Mouse (Mus musculus) kidney, postnatal 14 days (tissue): ENCODE measurements around the gene Macrod2.

ENCODE experiments used
- DNase-seq: peaks from one replicate; pipeline ENCODE4 v3.0.0; 2022; ENCODE audit warnings: mixed read lengths

The Macrod2 gene

DNA sequence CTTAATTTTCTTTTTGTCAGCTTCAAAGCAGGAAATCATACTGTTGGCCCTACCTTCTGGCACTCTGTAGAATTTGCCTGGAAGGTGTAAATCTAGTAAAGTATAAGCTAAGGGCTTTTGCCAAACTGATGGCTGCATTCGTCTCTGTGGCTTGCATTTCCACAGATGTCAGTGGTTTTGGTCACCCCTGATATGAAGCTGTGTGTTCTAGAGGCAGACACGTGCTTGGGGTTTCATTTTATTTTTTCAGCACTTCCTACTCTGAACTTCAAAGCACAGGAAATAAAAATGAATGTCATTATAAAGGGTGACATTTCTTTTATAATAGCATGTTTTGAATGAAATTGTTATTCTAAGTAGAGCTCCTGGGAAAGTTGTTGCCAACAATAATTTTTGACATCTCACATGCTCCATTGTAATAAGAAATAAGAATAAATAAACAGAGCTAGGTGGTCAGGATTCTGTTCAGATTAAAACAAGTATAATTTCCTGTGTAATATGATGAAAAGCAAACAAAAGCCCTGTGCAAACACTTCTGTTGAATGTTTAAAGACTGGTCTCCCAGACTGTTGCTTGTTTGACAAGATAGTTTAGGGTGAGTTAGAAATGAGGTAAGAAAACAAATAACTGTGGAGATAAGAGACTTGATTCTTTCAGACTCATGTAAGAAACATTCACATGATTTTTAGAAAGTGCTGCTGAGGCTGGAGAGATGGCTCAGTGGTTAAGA, 424.4 kb downstream of the Macrod2 start:
- no peak for DNase-seq

DNA sequence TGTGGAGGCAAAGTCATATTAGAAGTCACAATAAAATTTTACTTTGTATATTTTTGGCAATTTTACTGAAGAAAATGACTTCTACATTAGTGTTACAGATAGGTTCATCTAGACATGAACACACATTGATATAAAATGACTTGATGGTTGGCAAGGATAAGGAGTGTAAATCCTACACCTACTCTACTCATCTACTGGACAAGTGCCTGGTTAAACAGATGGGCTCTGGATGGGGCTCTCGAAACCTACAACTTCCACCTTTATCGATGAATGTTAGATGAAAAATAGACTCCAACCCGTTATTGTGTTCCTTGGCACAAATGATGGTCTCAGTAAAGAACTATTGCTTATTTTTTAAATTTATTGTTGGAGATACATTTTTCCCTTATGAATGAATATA, 427.3 kb downstream of the Macrod2 start:
- DNase-seq, result no peak

DNA sequence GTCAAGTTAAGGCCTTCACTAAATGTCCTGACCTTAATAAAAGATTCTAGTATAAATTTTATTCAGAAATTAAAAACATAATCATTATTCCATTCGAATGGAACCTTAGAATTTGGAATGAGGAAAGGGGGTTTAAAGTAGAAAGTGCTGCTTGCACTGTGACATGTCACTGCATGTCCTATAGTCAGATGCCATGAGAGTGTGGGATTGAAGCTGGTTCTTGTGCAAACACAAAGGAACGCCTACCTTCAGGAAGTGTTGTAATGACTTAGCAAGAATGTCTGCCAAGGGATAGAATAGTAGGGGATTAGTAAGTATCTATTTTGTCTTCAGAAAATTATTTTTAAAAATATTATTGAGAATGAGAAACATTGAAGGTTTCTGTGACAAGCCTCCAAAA, 431.1 kb downstream of the Macrod2 start:
- DNase-seq, result no peak

DNA sequence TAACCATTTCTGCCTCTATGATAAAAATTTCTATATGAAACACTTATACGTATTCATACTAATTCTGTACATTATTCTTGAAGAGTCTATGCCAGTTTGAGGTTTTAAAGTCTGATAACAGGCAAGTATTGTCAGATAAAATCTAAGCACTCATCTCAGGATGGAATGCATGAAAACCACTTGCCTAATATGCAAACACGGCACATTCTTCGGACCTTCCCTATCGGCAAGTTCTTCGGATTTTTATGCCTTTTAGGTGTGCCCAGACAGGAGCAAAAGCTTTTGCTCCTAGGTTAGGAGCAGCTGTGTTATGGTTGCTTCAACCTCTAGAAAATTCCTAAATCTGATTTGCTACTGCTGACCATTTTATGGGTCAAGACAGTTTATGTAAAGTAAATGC, 433.8 kb downstream of the Macrod2 start:
- DNase-seq, result no peak

DNA sequence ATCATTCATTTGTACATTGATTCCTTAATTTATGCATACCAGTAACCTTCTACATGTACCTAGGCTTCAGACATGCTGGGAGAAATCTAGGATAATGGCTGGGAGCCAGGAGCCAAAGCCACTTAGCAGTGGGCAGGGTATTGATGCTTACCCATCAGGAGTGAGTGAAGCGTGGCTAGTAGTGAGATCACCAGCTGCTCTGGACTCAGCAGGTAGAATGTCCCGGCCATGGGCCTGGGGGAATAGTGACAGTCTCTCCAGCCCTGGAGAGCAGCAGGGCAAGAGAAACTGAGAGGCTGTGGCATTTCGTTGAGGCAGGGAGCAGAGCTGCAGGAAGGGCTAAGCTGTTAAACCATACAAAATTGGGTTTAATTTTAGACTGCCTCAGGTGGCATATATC, 435.0 kb downstream of the Macrod2 start:
- DNase-seq, result no peak

DNA sequence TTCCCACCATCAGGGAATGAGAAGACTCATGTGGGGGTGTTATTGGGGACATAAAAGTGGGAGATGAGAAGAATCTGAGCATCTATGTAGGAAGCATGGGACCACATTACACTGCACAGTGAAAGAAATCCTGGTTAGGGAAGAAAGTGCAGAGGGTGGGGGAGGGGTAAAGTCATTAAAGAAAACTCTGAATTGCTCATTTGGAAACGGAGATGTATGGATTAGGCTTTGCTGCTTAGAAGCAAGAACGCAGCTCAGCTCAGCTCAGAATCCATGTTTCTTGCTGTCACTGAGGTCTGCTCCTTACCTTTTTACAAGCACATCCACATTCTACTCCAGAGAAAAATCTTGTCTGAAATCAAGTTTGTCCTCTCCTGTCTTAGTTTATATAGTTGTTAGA, 444.3 kb downstream of the Macrod2 start:
- DNase-seq, result no peak

DNA sequence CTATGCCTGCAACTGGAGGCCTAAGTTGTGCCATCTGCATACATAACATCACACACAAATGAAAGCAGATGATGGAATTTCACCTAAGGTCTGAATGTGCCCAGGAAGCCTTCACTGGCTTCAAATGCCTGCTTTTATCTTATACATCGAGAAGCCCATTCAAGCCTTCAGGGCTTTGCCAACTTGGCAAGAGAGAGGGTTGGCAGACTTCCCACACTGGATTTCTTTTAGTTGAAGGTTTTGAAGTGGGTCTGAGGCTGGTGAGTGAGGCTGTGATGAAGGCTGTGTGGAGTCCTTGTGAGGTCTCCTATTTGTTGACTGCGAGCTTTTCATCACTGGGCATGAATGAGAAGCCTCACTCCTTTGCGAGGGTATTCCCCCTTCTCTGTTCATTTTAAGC, 444.8 kb downstream of the Macrod2 start:
- peak; percentile 34 for DNase-seq

DNA sequence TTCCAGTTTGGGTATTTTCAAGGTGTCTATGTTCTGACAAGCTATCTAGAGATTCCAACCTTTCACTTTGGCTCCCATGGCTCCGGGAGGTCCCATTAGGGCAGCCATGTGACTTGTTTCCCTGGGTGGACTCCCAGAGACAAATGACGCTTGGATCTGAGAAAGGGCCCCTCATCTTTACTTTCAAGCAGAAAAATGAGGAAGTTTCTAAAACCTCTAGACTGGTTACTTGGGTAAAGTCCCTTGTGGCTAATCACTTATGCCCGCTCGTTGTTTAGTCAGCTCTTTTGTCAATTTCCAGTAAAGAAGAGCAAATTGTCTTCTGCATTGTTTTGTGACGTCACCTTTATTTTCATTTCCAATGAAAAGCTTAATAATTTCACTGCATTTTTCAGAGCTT, 448.9 kb downstream of the Macrod2 start:
- DNase-seq, result no peak

DNA sequence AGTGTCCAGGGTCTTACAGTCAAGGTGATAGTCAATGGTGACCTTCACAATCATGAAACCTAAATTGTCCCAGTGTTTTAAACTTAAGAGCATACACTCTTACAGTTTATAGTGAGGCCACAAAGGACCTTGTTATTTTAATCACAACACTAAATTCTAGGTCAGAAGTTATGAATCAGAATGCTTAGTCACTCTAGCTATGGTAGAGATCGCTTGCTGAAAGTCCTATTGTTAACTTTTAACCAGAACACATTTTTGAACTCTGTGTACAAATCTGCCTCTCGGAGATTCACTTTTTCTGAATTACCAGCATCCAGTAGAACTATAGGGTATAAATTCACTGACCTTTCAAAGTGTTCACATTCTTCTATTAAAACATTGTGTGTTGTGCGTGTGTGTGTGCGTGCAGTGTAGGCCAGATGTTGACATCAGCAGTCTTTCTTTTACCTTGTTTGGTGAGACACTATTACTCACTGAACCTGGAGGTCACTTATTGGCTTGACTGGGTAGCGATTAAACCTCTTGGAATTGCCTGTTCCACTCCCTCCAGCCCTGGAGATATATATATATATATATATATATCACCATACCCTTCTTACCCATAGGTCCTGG, 452.8 kb downstream of the Macrod2 start:
- no peak for DNase-seq

DNA sequence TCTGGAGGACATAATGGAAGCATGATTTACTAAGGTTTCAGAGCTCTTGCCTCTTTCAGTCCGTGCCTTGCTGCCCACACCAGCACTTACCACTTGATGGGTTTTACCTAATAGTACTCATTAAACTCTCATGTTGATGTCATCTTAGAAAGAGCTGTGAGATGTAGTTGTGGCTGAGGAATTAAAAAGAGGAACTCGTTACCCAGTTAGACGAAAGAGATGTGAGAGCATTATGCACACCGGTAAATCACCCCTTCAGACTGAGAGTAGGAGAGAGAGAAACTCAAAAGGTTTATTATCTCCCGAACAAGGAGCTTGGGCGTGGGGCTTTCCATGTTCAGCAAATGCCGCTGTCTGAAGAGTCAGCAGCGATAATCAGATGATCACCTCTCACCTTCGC, 458.4 kb downstream of the Macrod2 start:
- DNase-seq, result no peak

DNA sequence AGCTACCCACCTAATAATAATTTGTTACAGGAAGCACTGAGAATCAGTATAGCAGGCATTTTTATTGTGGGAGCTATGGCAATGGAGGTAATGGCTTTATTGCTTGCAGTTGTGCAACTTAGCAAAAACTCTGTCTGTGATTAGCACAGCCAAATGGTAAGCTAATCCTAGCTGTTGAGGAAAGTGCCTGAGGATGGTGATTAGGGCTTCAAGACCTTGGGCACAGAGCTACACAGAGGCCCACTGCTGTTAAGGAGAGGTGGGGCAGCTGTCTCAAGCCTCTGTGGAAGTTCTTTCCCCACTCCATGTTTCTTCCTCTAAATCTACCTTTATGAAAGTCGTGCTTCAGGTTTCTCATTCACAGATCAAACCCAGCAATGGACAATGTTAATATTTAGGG, 466.2 kb downstream of the Macrod2 start:
- no peak for DNase-seq

DNA sequence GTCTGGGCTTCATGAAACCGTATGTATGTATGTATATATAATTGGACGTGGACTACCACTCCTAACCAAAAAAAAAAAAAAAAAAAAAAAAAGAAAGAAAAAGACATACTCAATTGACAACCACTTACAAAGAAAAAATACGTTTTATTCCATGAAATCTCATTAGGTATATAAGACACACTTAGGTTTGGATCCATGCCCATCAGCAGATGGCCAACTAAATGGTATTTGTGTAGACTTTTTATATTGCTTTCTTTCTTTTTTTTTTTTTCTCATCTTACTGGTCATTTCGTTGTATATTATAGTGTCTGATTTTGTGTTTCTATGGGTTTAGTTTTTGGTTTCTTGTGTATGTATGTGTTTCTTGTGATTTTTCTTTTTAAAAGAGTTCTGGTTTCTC, 467.6 kb downstream of the Macrod2 start:
- no peak for DNase-seq

DNA sequence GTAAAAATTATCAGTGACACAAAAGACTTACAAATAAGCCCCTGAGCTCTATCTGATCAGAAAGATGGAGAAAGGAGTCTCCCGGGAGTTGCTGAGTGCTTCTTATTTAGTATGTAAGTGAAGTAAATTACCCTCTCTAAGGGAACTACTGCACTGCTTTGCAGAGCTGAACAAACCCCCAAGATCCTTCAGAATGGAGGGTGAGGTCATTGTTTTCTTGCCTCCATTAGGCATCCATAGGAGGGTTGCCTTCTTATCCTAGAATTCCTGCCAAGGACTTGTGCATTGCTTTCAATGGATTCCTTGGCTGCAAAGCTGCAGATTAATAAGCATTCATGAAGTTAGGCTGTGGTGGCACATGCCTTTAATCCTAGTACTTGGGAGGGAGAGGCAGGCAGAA, 470.5 kb downstream of the Macrod2 start:
- no peak for DNase-seq

DNA sequence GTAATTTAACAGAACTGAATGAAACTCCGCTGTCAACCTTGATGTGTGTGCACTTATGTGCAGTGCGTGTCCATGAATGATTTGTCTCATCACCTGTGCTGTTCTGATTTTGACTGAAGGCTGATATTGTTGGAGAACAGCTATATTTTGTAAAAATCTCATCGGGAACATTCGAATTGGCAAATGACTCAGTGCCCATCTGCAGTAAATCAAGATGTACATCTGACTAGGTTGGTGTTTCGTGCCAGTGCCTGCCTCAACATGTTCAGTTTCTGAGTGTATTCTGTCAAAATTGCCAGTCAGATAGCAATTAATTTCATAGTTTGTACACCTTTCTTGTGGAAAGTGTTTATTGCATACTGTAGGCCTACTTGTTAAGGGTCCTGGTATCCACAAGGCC, 472.0 kb downstream of the Macrod2 start:
- no peak for DNase-seq

DNA sequence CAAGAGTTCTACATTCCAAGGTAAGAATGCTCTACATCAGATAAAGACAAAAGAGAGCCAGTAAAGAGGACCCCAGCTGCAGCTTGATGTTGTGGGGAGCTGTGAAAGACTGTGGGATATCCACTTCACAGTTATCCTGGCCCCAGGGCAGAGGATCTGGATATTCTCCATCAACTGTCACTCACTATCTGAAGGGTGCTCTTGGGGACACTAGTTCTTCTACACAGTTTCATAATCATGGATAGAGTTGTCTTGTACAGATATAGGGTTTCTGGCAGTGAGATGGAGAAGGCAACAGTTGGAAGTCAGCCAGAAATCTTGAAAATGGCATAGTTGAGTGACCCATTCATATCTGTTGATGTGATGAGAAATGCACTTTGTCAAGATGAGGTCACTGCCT, 490.1 kb downstream of the Macrod2 start:
- DNase-seq, result no peak

DNA sequence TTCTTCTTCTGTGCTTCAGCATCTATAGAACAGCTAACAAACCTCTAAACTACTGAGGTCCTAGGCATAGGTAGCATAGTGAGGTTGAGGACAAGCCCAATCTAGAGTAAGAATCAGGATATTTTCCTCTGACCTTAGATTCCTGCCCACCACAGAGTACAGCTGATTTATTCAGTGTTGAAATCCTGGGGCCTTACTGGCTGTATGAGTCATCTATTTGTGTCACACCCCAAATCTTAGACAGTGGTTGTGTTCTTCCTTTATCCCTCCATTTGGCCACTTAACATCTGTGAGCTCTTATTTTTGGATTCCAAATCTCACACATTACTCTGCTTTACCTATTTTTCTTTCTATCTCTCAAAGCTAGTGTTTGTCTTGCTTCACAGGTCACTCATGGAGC, 495.6 kb downstream of the Macrod2 start:
- no peak for DNase-seq

DNA sequence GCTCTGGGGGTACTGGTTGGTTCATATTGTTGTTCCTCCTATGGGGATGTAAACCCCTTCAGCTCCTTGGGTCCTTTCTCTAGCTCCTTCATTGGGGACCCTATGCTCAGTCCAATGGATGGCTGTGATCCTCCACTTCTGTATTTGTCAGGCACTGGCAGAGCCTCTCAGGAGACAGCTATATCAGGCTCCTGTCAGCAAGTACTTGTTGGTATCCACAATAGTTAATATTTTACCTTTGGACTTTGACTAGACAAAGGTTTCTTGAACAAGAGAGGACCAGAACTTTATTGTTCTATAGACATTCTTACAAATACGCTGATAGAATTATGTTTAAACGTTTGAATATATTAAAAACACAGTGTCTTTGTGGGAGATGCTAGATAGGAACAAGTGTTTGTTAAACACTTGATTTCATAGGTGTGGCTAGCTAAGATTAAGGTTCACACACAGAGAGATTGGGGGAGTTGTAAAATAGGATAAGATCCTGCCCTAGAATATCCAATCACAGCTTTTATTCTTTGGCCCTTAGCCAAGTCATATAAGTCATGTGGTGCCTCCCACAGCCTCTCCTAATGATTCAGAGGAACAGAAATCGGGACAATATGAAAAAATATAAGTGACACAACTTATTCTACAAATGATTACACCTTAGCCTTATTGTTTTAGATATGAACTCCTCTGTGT, 501.4 kb downstream of the Macrod2 start:
- DNase-seq, result no peak

DNA sequence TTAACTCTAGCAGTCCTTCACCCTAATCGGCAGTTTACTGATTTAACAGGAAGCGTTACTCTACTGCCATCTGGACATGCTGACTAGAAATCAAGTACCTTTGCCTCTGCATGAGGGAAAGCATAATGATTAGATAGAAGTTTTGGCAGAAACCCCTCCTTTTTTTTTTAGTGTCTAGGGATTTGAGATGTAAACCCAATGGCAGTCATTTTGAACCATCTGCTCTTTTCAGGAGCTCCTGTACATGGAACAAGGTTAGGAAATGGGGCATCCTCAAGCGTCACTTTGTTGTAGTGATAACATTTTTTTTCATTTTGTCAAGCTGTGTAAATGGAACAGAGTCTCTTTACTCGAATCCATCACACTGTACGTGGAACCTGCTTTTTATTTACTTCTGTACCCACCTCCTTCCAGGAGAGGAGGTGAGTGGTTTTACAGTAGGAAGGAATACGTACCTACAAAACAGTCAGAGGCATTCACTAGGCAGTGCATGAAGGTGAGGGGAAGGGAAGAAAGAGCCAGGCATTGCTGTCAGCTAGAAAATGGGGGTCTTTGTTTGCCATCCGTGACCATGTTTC, 503.4 kb downstream of the Macrod2 start:
- DNase-seq, result no peak

DNA sequence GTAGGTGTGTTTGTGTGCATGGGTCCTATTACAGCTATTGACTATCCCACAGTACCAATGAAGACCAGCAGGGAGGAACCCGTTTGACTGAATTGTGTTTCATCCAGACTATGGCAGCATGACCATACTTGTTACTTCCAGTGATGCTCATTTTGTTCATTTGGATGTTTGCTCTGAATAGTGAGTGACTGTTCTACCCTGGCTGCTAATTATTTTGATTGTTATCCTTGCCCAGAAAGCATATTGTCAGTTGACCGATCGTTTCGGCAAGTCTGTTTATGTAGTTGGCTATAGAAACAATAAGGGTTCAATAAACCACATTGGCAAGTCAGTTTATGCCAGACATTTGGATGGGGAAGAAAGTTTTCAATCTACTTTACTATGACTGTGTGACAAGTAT, 510.2 kb downstream of the Macrod2 start:
- DNase-seq, result no peak

DNA sequence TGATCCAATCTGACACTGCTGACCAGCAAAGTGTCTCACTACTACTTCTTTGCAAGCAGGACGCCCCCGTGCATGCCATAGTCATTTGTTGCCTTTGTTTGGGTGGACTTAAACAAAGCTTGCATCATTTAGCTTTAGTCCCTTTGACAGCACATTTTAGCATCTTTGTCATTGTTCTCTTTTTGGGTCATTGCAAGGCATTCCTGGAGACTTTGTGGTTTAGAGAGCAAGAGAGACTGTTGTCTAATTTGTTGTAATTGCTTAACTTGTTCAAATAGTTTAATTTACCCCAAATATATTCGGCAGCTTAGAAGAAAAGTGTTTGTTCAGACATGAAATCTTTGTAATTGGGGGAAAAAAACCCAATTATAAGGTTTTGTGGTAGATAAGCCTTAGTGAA, 511.0 kb downstream of the Macrod2 start:
- no peak for DNase-seq

DNA sequence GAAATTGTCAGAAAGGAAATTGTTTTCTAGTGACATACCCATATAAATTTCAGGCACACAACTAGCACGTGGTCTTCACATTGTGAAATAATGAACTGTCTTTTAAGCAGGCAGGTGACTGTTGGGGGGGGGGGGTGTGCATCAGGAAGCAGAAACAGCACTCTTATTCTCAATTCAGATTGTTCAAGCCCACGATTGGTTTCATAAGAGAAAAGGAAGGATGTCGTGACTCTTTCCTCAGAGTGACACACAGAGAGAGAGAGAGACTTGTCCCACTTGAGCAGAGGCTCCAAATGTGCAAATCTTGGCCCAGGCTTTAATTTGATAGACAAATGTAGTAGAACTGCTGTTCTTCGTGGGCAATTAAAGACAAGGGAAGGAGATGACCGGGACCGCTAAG, 516.4 kb downstream of the Macrod2 start:
- no peak for DNase-seq

DNA sequence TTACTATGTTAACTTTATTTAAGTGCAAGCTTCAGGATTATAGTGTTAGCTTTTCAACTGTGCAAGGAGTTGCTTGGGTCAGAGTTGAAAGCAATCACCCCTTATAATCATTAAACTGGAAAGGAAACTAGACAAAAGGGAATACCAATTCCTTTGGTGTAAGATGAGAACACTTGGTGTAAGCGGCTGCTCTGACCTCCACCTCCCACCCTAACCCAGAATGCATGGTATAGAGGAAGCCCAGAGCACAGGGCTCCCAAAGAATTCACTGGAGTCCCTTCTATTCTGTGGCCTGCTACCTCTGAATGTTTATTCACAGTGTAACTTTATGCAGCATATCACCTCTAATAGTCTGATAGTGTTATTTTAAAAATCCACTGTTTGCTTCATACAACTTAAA, 517.1 kb downstream of the Macrod2 start:
- DNase-seq, result no peak

DNA sequence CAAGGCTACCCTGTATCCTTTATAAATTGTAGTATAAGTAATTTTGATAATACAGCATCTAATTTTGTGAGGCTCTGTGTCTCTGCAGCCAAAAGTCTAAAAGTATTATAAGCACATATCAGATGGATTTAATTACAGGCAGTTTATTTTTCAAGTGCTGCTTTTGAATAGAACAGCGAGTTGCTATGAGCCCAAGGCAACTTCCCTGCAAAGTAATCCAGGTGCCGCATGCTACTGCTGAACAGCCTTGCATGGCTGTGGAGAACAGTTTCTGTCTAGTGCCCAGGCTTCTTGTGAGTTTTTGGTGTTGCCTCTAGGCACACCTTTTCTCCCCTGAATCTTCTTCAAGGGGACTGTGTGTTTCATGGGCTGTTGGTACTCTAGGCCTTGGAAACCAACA, 517.8 kb downstream of the Macrod2 start:
- no peak for DNase-seq
